Mouse (Mus musculus) limb, embryonic 15.5 days (tissue): ENCODE measurements around the gene Map4k2. TPM values are rescaled to one million over a fixed set of nuclear protein-coding genes. Genes with fewer than 3 reads are reported as not detected.

Experiments
- ATAC-seq: fragments of 200-750 bp; cut with Nextera tagmentation; 2 replicates; pipeline ENCODE4 v1.8.0; 2017; ENCODE audit warnings: low read depth, moderate TSS enrichment; ENCODE audit not compliant: insufficient number of reproducible peaks, low FRiP score, low TSS enrichment
- H3K27ac ChIP-seq: fragments of 300-500 bp; sonication (generic); 2 replicates; pipeline ENCODE4 v1.5.1; 2015; ENCODE audit warnings: moderate library complexity, mild to moderate bottlenecking, inconsistent platforms
- H3K27me3 ChIP-seq: fragments of 300-500 bp; sonication (generic); 2 replicates; pipeline ENCODE4 v1.6.1; 2015; ENCODE audit warnings: inconsistent platforms
- H3K36me3 ChIP-seq: fragments of 300-500 bp; sonication (generic); 2 replicates; pipeline ENCODE4 v1.6.1; 2015; ENCODE audit warnings: inconsistent platforms
- H3K4me1 ChIP-seq: fragments of 300-500 bp; sonication (generic); 2 replicates; pipeline ENCODE4 v1.6.1; 2015; ENCODE audit warnings: inconsistent platforms
- H3K4me2 ChIP-seq: fragments of 300-500 bp; sonication (generic); 2 replicates; pipeline ENCODE4 v1.6.1; 2015; ENCODE audit warnings: mild to moderate bottlenecking, inconsistent platforms
- H3K4me3 ChIP-seq: fragments of 300-500 bp; sonication (generic); 2 replicates; pipeline ENCODE4 v1.5.1; 2015; ENCODE audit warnings: mild to moderate bottlenecking, inconsistent platforms
- H3K9ac ChIP-seq: fragments of 300-500 bp; sonication (generic); 2 replicates; pipeline ENCODE4 v1.6.1; 2015; ENCODE audit warnings: inconsistent platforms
- H3K9me3 ChIP-seq: fragments of 300-500 bp; sonication (generic); 2 replicates; pipeline ENCODE4 v1.6.1; 2016; ENCODE audit warnings: inconsistent platforms
- WGBS: fragments of 180-500 bp; shearing (Covaris S2); methylation state at CpG from one replicate; pipeline ENCODE4 v1.1.7; 2015; 5-methylcytosine and 5-hydroxymethylcytosine counted together
- microRNA-seq: library from miRNA; unstranded; fragments of <30 nt; microRNA quantifications from one replicate; pipeline ENCODE4, GENCODE M21; 2016
- polyA plus RNA-seq: library from polyadenylated mRNA; unstranded; fragments of >200 nt; fragmentation: Nextera tagmentation; extraction: Ambion mirVana; gene quantifications from 2 replicates; pipeline ENCODE4 v1.2.1, GENCODE M21; 2015

Gene Map4k2
- polyA plus RNA-seq, 1 experiment from 2014 or later: 16.2 TPM

DNA sequence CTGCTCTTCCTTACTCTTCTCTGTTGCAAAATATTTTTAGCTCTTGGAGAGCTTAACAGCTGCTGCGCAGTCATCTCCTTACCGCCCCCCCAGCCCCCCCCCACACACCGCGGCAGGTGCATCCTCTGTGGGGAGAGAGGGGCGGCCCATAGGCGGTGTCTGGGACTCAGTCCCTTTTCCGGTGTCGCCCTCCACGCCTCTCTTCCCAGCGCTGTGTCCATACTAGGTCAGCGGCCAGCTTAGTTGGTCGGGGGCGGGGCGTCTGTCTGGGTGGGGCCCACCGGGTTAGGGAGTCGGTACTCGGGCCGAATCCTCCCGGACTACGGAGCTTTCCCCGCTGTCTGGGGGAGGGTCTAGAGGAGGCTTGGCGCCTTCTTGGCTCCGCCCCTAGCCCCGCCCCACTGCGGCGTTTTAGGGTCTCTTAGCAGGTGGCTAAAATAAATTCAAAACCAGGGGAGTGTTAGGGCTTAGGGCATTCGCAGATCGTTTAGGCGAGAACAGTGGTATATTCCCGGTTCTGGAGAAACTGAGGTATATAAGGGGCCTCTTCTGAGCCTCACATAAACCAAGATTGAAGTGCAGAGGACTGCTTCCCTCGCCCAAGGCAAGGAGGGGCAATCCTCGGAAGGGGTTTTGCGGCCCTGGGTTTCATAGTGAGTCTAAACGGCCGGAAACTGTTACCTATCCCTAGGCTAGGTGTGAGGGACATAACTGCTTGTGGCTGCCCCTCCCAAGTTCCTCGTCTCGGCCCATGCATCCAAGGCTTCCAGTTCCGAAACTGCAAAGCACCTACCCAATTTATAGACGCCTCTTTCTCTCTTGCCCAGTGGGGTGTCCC, 57.7 kb downstream of the Map4k2 start:
- Histone ChIP-seq H3K36me3 (no peaks in the 10 kb centered on the region), H3K4me3 (peak overlapping the region; percentile 60), H3K27me3 (peaks cover 54% of the 10 kb centered on the region), H3K27ac (0 out of 2 replicates have a peak overlapping the region, but pooled peaks have one; percentile 22), H3K9ac (peak overlapping the region; percentile 42; the same call in 1 of the 2 replicates), H3K4me1 (peaks cover 43% of the 10 kb centered on the region), H3K4me2 (peak overlapping the region; percentile 100), H3K9me3 (no peaks in the 10 kb centered on the region)
- WGBS: 0% methylated on average over 39 of the region's 39 CpGs
- peak; percentile 27; the same call in 1 of the 2 replicates for ATAC-seq

- peak within 1 kb of the TSS; percentile 100 for H3K4me2 ChIP-seq
- H3K27me3 ChIP-seq: peaks cover 62% of the 10 kb centered on the region
- WGBS: under 1% methylated on average over 64 of the region's 87 CpGs
- no peaks in the 10 kb centered on the region for H3K9me3 ChIP-seq
- peaks cover 43% of the 10 kb centered on the region for H3K4me1 ChIP-seq
- no peak for ATAC-seq
- no peaks in the 10 kb centered on the region for H3K36me3 ChIP-seq
- H3K27ac ChIP-seq: 0 out of 2 replicates have a peak within 1 kb of the TSS, but pooled peaks have one; percentile 22
- H3K9ac ChIP-seq: peak within 1 kb of the TSS; percentile 42
- H3K4me3 ChIP-seq: peak within 1 kb of the TSS; percentile 60
Observed at GRCm38 (mm10) chr19:6399285-6400095, 58.6 kb downstream of the Map4k2 start, which contains the start of gene Rasgrp2. Gene Rasgrp2, plus strand, starts transcription at chr19:6399340.

DNA sequence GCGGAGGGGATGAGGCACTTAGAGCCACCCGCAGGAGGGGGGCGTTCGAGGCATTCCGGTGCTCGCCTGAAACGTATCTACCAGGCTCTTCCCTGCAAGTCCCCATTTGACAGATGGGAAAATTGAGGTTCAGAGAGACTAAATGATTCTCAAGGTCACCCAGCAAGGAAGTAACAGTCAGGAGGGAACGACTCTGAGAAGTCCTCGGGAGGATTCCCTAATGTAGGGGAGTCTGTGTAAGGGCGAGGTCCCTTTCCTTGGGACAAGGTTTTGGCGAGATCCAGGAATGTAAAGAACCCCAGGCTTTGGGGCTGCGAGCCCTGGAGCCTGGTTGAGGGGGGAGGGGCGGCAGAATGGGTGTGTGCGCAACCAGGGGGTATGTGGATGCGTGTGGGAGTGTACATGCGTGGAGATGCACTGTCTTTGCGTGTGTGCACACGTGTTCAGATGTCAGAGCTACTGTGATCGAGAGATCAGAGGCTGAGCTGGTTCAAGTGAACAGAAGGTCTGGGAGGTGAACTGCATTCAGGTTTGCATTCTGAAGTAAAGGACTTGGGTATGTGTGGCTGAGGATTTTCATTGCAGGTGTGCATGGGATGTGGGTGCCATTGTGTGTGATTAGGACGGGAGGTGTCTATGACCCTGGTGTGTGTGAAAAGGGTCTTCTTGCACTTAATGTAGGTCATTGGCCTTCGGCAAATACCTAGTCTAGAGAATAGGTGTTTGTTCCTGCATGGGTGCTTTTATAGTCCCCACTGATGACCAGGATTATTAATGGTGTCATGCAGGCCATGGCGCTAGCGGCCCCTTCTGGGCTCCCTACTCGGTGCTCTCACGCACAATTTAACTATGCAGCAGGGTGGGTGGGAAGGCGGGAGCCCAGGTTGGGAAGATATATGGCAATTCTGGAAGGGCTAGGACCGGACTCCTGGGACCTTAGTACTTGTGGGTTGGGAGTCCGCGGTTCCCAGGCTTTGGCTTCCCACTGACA, 59.5 kb downstream of the Map4k2 start:
- 2% methylated on average over 29 of the region's 29 CpGs for WGBS
- Histone ChIP-seq H3K4me3 (peak overlapping the region; percentile 60), H3K27ac (no peak overlapping the region), H3K9ac (peak overlapping the region; percentile 42; the same call in 1 of the 2 replicates), H3K4me1 (peaks cover 43% of the 10 kb centered on the region), H3K9me3 (no peaks in the 10 kb centered on the region), H3K4me2 (peak overlapping the region; percentile 100), H3K36me3 (no peaks in the 10 kb centered on the region), H3K27me3 (peaks cover 67% of the 10 kb centered on the region)
- ATAC-seq: no peak

- H3K27ac ChIP-seq: no peak overlapping the region
- 0% methylated on average over 31 of the region's 32 CpGs for WGBS
- no peak for ATAC-seq
Observed at GRCm38 (mm10) chr19:6401131-6401815, 60.3 kb downstream of the Map4k2 start.

DNA sequence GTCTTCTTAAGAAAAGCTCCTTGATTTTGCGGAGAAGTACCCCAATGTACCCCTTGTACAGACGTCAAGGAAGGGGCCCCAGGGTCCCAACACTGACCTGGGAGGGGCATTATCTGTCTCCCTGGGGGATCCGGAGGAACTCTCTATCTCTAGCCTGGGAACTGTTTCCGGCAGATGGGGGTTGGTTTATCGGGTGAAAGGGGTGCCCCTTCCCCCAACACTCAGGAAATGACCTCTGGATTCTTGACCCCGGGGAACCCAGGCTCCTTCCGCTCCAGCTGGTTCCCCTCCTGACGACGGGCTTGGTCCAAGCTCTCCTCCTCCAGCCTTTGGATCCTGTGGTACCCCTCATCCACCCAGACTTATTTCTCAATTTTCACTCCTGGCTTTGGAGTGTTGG, 61.0 kb downstream of the Map4k2 start:
- Histone ChIP-seq H3K9ac (0 out of 2 replicates have a peak overlapping the region, but pooled peaks have one; percentile 17), H3K4me1 (peaks cover 43% of the 10 kb centered on the region), H3K27me3 (peaks cover 71% of the 10 kb centered on the region), H3K4me3 (peak overlapping the region; percentile 60), H3K9me3 (no peaks in the 10 kb centered on the region), H3K4me2 (peak overlapping the region; percentile 100), H3K36me3 (no peaks in the 10 kb centered on the region), H3K27ac (no peak overlapping the region)
- WGBS: 10% methylated on average over 9 of the region's 9 CpGs
- no peak for ATAC-seq

More at GRCm38 (mm10) chr19:6401131-6401815, 60.3 kb downstream of the Map4k2 start:
- Histone ChIP-seq H3K36me3 (no peaks in the 10 kb centered on the region), H3K4me3 (peak overlapping the region; percentile 60), H3K4me1 (peaks cover 43% of the 10 kb centered on the region), H3K4me2 (peak overlapping the region; percentile 100), H3K9me3 (no peaks in the 10 kb centered on the region), H3K9ac (peak overlapping the region; percentile 17; the same call in 1 of the 2 replicates), H3K27me3 (peaks cover 67% of the 10 kb centered on the region)

DNA sequence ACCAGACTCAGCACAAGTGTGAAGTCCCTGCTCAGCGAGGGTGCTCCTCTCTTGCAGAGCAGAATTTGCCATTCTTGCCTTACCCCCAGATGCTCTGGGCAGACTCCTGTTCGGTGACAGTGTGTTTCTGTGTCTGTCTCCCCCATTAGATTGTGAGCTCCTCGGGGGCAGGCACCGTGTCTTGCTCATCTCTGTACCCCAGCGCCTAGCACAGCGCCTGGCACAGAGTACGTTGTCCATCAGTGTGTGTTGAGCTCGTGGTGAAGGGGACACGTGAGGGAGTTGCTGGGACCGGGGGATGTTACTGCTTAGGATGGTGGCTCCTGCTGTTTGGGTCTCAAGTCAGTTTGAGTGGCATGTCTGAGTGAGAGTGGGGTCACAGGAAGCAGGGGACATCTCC, 62.9 kb downstream of the Map4k2 start:
- 81% methylated on average over 10 of the region's 10 CpGs for WGBS
- H3K9ac ChIP-seq: no peak overlapping the region
- no peak overlapping the region for H3K4me3 ChIP-seq
- no peak overlapping the region for H3K27ac ChIP-seq
- no peaks in the 10 kb centered on the region for H3K36me3 ChIP-seq
- H3K4me1 ChIP-seq: peaks cover 36% of the 10 kb centered on the region
- no peak overlapping the region for H3K4me2 ChIP-seq
- no peaks in the 10 kb centered on the region for H3K9me3 ChIP-seq
- peaks cover 67% of the 10 kb centered on the region for H3K27me3 ChIP-seq
- ATAC-seq: no peak

Small RNA genes within 50 kb of the gene (microRNA-seq; reads per million reads assigned to microRNA genes)
- gene Mir6989: not detected

Other genes starting within 250 kb of the Map4k2 start
- gene AC131692.1, start 246.7 kb upstream of the Map4k2 start, polyA plus RNA-seq: 0.47 TPM in 1 of 2 replicates, not detected in the other
- 0.22 and 0.28 TPM in 2 replicates for gene Naaladl1, start 235.4 kb upstream of the Map4k2 start, polyA plus RNA-seq
- 43.7 and 49.1 TPM in 2 replicates for gene Sac3d1, start 222.5 kb upstream of the Map4k2 start, polyA plus RNA-seq
- 32.3 and 34.7 TPM in 2 replicates for gene Snx15, start 212.8 kb upstream of the Map4k2 start, polyA plus RNA-seq
- 0.13 and 0.24 TPM in 2 replicates for gene Batf2, start 200.2 kb upstream of the Map4k2 start, polyA plus RNA-seq
- 89.2 and 89.9 TPM in 2 replicates for gene Arl2, start 199.6 kb upstream of the Map4k2 start, polyA plus RNA-seq
- gene Majin, start 156.7 kb upstream of the Map4k2 start, polyA plus RNA-seq: 0.19 TPM in 1 of 2 replicates, not detected in the other
- 1.8 and 2.1 TPM in 2 replicates for gene Gpha2, start 114.8 kb upstream of the Map4k2 start, polyA plus RNA-seq
- gene Ppp2r5b, start 105.3 kb upstream of the Map4k2 start, polyA plus RNA-seq: 26.1 and 30.0 TPM in 2 replicates
- gene Atg2a, start 99.5 kb upstream of the Map4k2 start, polyA plus RNA-seq: 8.6 and 9.0 TPM in 2 replicates
- 93.6 and 103 TPM in 2 replicates for gene Ehd1, start 64.4 kb upstream of the Map4k2 start, polyA plus RNA-seq
- gene Cdc42bpg, start 34.7 kb upstream of the Map4k2 start, polyA plus RNA-seq: 1.4 and 2.0 TPM in 2 replicates
- 81.5 and 81.7 TPM in 2 replicates for gene Men1, start 6.2 kb upstream of the Map4k2 start, polyA plus RNA-seq
- gene Sf1, start 22.6 kb downstream of the Map4k2 start, polyA plus RNA-seq: 115 TPM in 2 replicates
- 23.4 and 89.0 TPM in 2 replicates for gene Pygm, start 43.3 kb downstream of the Map4k2 start, polyA plus RNA-seq
- 35.8 and 38.8 TPM in 2 replicates for gene Rasgrp2, start 58.2 kb downstream of the Map4k2 start, polyA plus RNA-seq
- gene Nrxn2, start 77.6 kb downstream of the Map4k2 start, polyA plus RNA-seq: 0.96 and 1.4 TPM in 2 replicates
- not detected in 2 replicates for gene Slc22a12, start 201.9 kb downstream of the Map4k2 start, polyA plus RNA-seq